ENCODE assay signal across 10 mouse cellular contexts in genomic region chr9:104410211-104410610, GRCm38 (mm10).
DNase-seq lines count a peak whose midpoint lies in the region; ATAC-seq and TF ChIP-seq lines count a peak whose summit lies in the region.
"Had no signal": no experiment of that assay in that cellular context is flagged by ENCODE, and none has a peak within 500 bp of the region (broad histone marks: within the 10 kb centered on the region; RNA-seq: fewer than 3 reads in every experiment).

No protein-coding gene starts in this region.

- no peak overlapping the region for H3K27ac ChIP-seq in bone marrow, adult 2 months (ENCODE audit: control insufficient read depth, insufficient read depth, low read depth, low read length, poor library complexity)
- H3K27ac ChIP-seq in forebrain, embryonic 15.5 days (replicated peaks), result no peak overlapping the region
- H3K27ac ChIP-seq in kidney, postnatal 0 days, result no peak overlapping the region
- H3K27ac ChIP-seq: macrophage had no signal

- TF ChIP-seq CTCF in bone marrow, adult 2 months (IDR thresholded peaks at IDR 0.05; ENCODE audit: control insufficient read depth, insufficient read depth, low read length), result peak; percentile 7; the same call in 1 of the 2 replicates
- TF ChIP-seq CTCF in kidney, postnatal 0 days (IDR thresholded peaks at IDR 0.05; ENCODE audit: low read depth), result peak; percentile 82
- peak; percentile 40; the same call in 1 of the 2 replicates for TF ChIP-seq CTCF in lung, adult 2 months (IDR thresholded peaks at IDR 0.05; ENCODE audit: insufficient read depth, low read length)

- H3K9me3 ChIP-seq in forebrain, embryonic 15.5 days, result no peaks in the 10 kb centered on the region
- H3K9me3 ChIP-seq in kidney, postnatal 0 days (replicated peaks; ENCODE audit: low read length), result no peaks in the 10 kb centered on the region

- no peak overlapping the region for H3K9ac ChIP-seq in forebrain, embryonic 15.5 days (replicated peaks)
- H3K9ac ChIP-seq in kidney, postnatal 0 days (ENCODE audit: low read depth, low read length), result no peak overlapping the region

- no peaks in the 10 kb centered on the region; the same call in 1 of the 2 replicates for H3K4me1 ChIP-seq in bone marrow, adult 2 months (ENCODE audit: control insufficient read depth, insufficient read depth, low read length)
- peaks cover 21% of the 10 kb centered on the region for H3K4me1 ChIP-seq in forebrain, embryonic 15.5 days
- H3K4me1 ChIP-seq in kidney, postnatal 0 days (replicated peaks; ENCODE audit: insufficient read depth, low read length), result no peaks in the 10 kb centered on the region
- H3K4me1 ChIP-seq in lung, adult 2 months (ENCODE audit: control insufficient read depth, insufficient read depth, low read length), result no peaks in the 10 kb centered on the region

- peaks cover 10% of the 10 kb centered on the region for H3K27me3 ChIP-seq in forebrain, embryonic 15.5 days
- no peaks in the 10 kb centered on the region for H3K27me3 ChIP-seq in kidney, postnatal 0 days (ENCODE audit: insufficient read depth, low read length)

- H3K4me3 ChIP-seq in bone marrow, adult 2 months (replicated peaks; ENCODE audit: control insufficient read depth, low read depth, low read length), result no peak overlapping the region
- no peak overlapping the region for H3K4me3 ChIP-seq in forebrain, embryonic 15.5 days
- no peak overlapping the region for H3K4me3 ChIP-seq in kidney, postnatal 0 days (replicated peaks; ENCODE audit: low read depth, low read length)
- no peak overlapping the region for H3K4me3 ChIP-seq in lung, adult 2 months (replicated peaks; ENCODE audit: extremely low read depth, low read depth, low read length)

- H3K4me2 ChIP-seq in forebrain, embryonic 15.5 days (replicated peaks), result peak overlapping the region; percentile 50; the same call in 1 of the 2 replicates
- H3K4me2 ChIP-seq in kidney, postnatal 0 days (ENCODE audit: low read length), result no peak overlapping the region

- DNase-seq in adrenal gland, postnatal 14 days, result peak; percentile 46
- no peak for DNase-seq in adrenal gland, postnatal 4 days (ENCODE audit: low spot score in 2 of 2)
- DNase-seq in 3T3-L1 (ENCODE audit: low read depth, low spot score), result peak; percentile 64
- DNase-seq in kidney, postnatal 0 days (ENCODE audit: low spot score), result peak; percentile 87
- DNase-seq in lung, adult 2 months, result peak; percentile 21
- peak; percentile 61 for DNase-seq in retina, postnatal 7 days (ENCODE audit: low read depth, low spot score)

- TF ChIP-seq POLR2A in bone marrow, adult 2 months (IDR thresholded peaks at IDR 0.05; ENCODE audit: borderline replicate concordance, control insufficient read depth, low read depth, low read length), result no peak
- no peak for TF ChIP-seq POLR2A in lung, adult 2 months (IDR thresholded peaks at IDR 0.05; ENCODE audit: borderline replicate concordance, extremely low read depth, low read depth, low read length)

- no peak for ATAC-seq in forebrain, embryonic 15.5 days (replicated peaks)
- ATAC-seq in kidney, postnatal 0 days (replicated peaks; ENCODE audit: low FRiP score, low read depth), result no peak

- 14% methylated on average over 5 of the region's 5 CpGs for whole genome bisulfite sequencing in bone marrow, adult 2 months
- 2% methylated on average over 5 of the region's 5 CpGs for WGBS in forebrain, embryonic 15.5 days
- WGBS in kidney, postnatal 0 days, result 6% methylated on average over 5 of the region's 5 CpGs
- WGBS in lung, adult 2 months, result 6% methylated on average over 5 of the region's 5 CpGs

- H3K36me3 ChIP-seq in forebrain, embryonic 15.5 days, result no peaks in the 10 kb centered on the region
- no peaks in the 10 kb centered on the region for H3K36me3 ChIP-seq in kidney, postnatal 0 days (ENCODE audit: insufficient read depth, low read length)
- H3K36me3 ChIP-seq: G1E had no signal

Comparison
In these comparisons a context has a peak if more than half of its experiments do, and no peak if none do; other contexts are left out.
1. DNase-seq: peak in adrenal gland, postnatal 14 days (single experiment), 3T3-L1 (single experiment), kidney, postnatal 0 days (single experiment), lung, adult 2 months (single experiment) and retina, postnatal 7 days (single experiment); none in adrenal gland, postnatal 4 days (0 of 2).
2. CTCF ChIP-seq: peak in every context shown above with its lines; median percentile 82 in kidney, postnatal 0 days; 40 in lung, adult 2 months; 7 in bone marrow, adult 2 months.